Mouse (Mus musculus): ENCODE data around the gene Atp2b4.
"Not testable (repeated sequence)": the region's sequence is repeated elsewhere in the genome, so short reads cannot be mapped to it uniquely, and the experiment has no call there.

- not testable (repeated sequence) for TF ChIP-seq CTCF (IDR thresholded peaks at IDR 0.05; ENCODE audit: low read depth); EP300 (optimal IDR thresholded peaks at IDR 0.05)
Measured at GRCm38 (mm10) chr1:133665713-133666112, 135.1 kb downstream of the Atp2b4 start.
